Mouse (Mus musculus): Measurements from ENCODE around the gene Mob2.
A peak's percentile ranks its signal among the peaks of the same experiment; 100 is the strongest.

The Mob2 gene

DNA sequence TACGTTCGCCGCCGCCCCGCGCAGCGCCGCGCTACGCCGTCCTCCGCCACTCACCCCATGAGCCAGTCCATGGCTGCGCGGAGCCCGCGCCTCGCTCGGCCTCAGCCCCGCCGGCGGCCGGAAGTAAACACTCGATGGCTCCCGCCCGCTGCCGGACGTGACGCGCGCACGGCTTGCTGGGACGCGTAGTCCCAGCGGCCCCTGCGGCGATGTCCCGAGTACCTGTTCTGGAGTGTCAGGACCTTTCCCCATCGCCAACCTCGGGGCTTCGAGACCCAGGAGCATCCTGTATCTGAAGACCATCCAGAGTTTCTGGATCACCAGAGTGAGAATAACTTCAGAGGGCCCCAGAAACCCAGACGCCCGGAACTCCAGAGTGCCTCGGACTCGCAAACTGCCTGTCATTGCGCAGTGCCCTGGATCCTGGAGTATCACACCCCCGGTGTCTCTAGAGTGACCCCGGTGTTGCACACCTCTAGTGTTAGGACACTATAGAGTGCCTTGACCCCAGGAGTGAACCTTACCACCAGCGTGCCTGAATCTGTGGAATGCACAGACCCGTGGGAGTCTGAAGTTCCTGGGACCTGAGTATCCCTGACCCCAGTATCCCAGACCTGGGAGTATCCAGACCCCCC lies at the start of gene Mob2:
Gene Mob2 (minus strand): TSS at position 135 of the 635 bp plus-strand sequence.
- peak; percentile 89 for DNase-seq (ENCODE audit: low read depth)

DNA sequence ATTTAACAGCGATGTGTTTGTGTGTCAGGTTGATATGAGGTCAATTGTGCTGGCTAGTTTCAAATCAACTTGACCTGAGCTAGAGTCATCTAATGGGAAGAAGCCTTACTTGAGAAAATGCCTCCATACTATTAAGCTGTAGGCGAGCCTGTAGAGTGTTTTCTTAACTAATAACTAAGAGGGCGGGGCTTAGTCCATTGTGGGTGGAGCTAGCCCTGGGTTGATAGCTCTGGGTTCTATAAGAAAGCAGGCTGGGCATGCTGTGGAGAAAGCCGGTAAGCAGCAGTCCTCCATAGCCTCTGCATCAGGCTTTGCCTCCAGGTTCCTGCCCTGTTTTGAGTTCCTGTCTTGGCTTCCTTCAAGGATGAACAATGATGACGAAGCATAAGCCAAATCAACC lies 43.9 kb upstream of the Mob2 start:
- DNase-seq (ENCODE audit: low read depth) = no peak

DNA sequence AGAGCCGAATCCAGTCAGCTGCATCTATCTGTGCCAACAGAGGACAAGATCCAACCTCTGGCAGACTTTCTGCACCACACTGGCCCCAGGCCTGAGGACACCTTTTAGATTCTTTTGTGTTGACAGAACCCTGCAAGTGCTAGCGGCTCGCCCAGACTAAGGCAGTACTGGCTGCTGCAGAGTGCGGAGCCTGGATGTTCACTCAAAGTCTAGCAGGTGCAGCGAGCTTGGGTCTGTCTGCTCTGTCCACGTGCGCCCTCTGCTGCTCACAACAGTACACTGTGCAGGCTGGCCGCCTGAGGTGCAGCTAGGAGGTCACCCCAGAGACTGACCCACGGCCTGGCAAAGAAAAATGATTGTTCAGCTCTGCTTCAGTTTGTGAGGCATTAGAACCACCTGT lies 36.9 kb upstream of the Mob2 start:
- peak; percentile 79 for DNase-seq (ENCODE audit: low read depth)

DNA sequence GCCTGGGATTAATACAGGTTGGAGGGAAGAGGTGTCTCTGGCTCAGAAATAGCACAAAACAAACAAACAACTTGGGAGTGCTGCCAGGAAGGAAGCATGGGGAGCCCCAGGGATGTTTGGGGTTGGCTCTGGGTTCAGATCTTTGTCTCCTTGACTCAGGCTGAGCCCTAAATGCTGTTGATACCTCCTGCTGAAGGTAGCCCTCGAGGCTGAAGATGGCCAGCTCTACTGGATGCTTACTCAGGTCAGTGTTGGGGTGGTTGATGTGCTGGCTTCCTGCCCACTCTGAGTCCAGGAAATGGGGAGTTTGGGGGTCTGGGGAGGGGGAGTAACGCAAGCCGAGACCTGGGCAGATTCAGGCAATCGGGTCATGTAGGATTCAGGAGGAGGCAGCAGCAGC lies 35.8 kb upstream of the Mob2 start:
- DNase-seq (ENCODE audit: low read depth) = peak; percentile 10

DNA sequence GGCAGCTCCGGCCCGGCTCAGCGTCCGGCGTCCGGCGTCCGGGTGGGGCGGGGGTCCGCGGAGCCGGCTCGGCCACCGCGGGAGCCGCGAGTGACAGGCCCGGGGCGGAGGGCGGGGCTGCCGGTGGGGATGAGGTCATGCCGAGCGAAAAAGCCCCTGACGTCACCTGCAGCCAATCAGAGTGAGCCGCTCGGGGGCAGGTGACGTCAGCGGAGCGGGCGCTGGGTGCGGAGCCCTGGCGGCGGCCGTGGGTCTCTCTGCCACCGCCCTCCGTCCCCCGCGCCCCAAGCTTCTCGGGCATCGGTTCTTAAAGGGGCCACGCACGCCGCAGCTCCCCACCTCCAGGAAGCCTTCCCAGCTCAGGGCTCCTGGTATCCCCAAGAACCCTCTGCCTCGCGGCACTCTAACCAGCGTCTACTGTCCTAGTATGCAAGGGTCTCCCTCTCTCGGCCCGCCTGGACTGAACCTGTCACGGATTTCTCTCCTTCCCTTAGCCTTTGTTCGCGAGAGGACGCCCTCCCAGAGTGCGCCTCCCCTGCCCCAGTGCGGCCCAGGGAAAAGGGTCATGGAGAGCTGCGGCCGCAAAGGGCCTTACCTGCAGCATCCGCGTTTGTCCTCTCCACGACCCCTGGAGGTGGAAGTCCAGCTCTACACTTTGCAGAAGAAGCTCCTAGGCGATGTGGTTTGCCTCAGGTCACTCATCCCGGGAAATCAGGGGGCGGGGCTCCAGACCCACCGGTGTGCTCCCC lies 34.5 kb upstream of the Mob2 start, which contains the start of gene Dusp8:
Gene Dusp8 (minus strand): TSS at position 661 of the 749 bp plus-strand sequence.
- DNase-seq (ENCODE audit: low read depth) = peak; percentile 86

DNA sequence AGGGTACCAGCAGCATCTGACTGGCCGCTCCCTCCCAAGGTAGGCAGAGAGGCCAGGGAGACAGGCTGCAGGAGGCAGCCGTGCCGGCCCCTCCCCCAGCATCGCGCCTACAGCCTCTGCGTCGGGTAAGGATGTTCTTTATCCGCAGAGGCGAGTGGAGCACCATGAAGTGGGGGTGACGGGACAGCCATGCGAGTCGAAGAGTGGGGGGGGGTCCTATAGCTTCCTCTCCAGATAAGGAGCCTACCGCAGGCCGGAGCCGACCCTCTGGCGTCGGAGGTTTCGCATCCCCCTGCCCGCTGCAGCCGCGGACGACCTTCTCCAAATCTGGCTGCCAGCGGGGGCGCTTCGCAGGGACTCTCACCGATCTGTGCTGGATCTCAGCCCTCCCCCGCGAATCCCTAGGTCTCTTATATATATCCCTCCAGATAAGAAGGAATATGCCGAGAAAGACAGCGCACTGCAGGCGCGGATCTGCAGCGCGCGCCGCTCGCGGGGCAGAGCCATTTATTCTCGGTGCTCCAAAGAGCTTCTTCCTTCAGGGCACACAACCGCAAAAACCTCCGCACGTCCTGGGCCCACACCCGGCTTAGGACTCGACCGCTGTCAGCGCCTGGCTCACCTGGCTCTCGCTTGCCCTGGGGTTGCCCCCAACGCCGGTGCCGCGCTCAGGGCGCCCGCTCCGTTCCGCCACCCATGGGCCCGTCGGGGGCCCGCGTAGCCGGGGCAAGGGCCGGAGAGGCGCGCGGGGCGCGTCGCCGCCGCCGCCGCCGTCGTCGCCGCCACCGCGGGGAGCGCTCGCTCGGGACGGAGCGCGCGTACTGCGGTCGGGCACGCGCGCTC lies 33.7 kb upstream of the Mob2 start:
- peak; percentile 46 for DNase-seq (ENCODE audit: low read depth)

DNA sequence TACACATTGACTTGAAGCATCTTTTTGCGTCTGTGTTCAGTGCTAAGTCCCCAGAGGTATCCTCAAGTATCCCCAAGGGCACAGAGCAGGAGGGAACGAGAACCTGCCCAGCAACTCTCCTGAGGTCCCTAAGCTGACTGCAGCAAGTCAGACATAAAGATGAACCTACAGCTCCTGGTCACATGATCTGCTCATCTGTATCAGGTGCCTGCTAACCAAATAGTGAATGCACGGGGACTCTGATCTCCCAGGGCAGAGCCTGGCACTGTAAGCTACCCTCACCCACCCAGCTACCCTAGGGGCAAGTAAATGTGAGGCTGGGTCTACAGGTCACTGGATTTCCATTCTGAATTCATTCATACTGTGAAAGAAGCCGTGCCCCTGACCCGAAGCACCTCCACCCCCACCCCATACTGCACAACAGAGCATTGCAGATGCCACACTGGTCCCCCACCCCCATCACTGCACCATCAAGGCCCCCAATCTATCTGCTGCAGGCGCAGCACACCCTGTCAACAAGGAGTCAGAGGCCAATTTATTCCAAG lies 32.9 kb upstream of the Mob2 start:
- peak; percentile 20 for DNase-seq (ENCODE audit: low read depth)

DNA sequence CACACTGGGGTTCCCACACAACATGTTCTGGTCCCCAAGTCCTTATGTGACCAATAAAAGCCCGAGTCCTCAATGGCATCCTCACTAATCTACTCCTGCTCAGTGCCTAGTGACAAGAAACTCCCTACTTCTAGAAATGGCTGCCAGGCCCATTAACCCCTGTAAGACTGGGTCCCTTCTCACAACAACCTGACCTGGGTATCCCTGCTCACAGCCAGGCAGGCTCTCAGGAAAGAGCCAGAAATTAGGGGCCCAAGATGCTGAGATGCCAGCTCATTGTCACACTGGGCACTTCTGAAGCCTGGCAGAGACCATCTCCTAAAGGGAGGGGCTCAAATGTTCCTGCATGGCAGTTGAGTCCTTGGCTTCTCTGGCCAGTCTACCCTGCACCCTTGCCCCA lies 32.1 kb upstream of the Mob2 start:
- no peak for DNase-seq (ENCODE audit: low read depth)

DNA sequence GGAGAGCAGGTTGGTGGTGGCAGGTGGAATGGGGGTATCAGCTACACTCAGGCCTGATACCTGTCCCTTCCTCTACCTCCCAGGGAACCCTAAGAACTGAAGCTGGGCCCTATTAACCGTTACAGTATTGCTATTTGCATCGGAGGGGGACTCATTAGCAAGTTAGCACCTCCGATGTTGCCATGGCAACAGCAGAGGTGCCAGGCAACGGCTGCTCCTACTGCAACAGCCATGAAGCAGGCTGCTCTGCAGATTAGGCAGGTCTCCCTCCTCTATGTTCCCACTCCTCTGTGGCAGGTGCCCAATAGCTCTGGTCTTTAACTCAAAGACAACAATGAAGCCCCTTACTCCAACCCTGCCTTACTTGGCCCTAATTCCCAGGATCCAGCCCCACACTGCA lies 31.0 kb upstream of the Mob2 start:
- no peak for DNase-seq (ENCODE audit: low read depth)

DNA sequence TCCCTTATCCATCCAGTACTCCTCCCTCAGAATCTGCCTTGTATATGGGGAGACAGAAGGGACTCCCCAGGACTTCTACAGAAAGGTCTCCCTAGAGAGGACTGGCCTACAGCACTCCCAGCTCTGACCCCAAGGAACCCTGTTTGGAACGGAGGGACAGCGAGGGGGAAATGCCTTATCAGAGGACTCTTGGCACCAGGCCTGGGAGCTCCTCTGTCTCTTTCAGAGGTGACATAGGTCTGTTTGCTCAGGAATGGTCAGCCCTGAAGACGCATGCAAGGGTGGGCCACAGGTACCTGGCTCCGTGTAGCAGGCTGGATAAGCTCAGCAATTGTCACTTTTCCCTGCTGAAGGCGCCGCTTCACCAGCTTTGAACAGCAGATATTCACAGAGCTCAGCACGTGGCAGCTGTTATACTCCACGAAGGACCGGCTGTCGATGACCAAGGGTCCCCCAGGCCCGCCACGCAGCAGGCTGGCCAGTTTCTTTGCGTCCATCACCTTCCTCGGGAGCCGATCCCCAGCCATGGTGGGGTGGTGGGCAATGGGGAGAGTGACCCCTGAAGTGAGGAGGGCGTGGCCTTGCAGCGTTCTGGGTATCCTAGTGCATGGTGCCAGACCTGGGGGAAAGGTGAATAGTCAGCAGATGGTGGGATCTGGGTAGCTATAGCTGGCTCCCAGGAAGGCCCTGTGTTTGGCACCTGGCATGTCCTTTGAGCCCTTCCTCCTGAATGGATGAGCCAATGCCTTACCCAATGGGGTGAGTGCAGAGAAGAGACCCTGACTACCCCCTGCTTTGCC lies 29.0 kb upstream of the Mob2 start:
- DNase-seq (ENCODE audit: low read depth) = no peak

DNA sequence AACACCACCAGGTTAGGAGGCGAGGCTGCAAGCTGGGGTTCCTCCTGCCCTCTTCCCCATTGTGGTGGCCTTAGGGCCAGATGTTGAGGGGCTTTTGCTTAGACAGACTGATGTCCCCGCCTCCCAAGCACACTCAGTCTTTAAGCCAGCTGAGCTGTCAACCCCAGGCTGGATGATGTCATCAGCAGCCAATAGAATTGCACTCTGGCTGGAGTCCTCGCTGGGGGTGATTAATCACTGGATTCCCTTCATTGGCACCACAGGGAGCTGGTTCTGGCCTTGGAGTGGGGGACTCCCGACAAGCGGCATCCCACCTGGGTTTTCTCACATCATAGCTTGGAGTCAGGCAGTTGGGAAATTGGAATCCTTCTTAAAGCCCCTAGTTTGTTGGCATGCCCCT lies 28.0 kb upstream of the Mob2 start:
- no peak for DNase-seq (ENCODE audit: low read depth)

DNA sequence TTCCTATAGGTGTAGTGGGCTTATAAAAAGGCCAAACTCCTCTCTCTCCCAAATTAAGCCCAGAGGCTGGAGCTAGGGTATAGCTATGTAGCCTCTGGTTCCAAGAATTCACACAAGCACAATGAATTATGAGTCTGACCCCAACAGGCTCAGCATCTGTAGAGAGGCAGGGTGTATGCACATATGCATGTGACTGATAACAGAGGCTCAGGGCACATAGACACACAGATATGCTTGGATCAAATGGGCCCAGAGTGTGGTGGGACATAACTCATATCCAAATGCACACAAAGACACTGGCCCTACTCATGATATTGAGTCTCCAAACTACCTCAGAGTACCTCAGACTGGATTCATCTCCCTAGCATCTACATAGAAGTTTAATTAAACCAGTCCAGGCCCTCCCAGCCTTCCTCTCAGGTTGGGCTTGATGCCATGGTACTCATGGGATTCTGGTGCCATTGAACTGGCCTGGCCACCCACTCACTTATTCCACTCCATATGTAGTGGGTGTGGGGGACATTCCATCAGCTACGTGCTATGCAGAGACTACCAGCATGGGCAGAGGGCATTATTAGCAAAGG lies 26.3 kb upstream of the Mob2 start:
- no peak for DNase-seq (ENCODE audit: low read depth)

DNA sequence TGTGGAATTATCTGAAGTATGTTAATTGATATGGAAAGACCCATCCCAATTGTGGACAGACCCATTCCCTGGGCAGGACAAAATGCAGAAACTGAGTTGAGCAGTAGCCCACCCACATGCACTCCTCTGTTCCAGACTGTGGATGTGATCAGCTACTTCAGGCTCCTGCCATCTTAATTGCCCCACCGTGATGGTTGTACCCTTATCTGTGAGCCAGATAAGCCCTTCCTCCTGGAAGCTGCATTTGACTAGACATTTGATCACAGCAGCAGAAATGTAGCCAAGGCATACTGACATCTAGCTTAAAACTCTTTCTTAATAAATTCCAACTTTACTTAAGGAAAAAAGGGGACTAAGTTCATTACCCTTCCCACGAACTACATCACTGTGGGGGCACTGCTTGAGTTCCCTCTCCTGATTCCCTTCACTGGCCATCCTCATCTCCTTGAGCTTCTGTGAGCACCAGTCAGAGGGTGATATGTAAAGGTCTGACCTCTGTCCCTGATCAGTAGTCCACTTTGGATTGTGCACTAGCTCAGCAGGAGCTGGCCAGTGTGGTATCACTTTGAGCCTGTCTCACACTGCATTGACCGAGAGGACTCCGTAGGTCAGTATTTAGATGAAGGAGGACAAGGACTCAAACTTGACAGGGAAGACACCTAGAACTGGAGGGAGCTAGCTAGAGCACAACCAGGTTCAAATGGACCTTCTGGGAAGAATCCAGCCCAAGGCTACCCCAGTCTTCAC lies 25.5 kb upstream of the Mob2 start:
- DNase-seq (ENCODE audit: low read depth) = no peak

DNA sequence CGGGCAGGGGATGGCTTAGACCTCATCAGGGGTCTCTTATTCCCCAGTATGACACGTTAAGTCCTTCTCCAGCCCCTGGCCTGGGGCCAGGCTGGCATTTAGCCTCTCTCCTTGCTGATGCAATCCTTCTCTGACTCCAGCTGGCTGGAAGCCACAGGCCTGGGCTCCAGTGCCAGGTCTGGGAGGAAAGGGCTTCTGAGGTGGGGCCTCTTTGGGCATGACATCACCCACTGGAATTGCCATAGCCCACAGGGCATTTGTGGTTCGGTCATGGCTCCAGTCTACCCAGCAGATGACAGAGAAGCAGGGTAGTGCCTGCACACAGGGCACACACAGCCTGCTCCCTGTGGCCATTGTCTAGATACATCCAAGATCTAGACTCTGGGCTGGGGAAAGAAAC lies 24.0 kb upstream of the Mob2 start:
- DNase-seq (ENCODE audit: low read depth) = no peak

DNA sequence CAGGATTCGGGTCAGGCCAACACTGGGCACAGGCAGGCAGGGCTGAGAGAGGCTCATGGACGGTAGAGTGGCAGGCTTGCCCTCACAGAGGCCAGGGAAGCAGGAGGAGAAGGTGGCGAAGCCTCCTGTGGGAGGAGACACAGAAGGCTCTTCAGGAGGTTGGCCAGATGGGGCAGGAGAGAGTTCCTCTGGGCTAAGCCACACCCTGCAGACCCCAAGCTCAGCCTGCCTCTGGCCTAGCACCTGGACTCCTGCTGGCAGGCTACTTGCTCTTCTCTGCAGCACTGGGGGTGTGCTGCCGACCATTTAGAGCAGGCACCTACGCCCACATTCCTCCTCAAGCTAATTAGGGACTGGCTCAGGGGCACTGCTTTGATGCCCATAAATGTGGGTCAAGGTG lies 23.5 kb upstream of the Mob2 start:
- DNase-seq (ENCODE audit: low read depth) = no peak

DNA sequence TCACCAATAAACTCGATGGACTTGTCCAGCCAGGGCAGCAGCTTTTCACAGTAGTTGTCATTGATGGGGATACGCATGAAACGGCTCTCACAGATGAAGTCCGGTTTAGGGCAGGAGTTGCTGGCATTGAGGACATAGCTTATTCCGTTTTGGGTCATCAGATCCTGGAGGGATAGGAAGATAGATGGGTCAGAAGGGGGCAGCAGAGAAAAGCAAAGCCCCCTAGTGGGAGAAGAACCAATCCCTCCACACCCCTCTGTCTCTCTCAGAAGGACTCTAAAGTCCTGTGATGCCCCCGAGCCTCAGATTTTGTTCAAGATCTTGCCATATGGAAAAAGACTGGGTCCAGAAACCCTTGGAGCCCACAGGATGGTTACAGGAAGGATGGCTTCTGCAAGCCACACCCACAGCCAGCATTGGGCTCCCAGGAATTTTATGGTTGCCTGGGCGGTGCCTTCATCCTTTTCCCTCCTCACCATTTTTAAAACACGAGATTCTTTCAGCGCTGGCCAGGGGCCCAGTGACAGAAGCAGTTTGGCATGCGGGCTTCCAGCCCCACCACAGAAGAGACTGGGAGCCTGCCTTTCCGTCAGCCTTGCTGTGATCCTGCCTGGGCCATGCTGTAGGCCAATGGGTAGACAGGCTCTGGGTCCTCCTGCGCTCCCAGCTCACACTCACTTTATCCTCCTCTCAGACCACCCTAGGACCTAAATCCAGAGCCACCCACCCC lies 22.9 kb upstream of the Mob2 start:
- no peak for DNase-seq (ENCODE audit: low read depth)

DNA sequence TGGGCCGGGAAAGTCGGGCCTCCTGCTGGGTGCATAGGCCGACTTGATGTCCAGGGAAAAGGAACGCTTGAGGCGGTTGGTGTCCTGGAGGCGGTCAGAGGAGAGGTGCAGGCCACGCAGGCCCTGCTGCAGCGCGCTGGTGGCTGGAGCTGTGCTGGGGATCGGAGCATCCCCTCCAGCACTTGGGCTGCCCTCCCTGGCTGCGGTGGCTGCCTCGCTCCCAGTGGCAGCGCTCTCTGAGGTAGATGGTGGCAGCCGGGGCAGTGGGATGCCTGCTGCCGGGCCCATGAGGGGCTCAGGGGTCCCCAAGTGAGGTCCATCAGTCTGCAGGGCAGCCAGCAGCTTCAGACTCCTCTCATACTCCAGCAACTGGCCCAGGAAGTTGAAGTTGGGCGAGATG lies 21.7 kb upstream of the Mob2 start:
- no peak for DNase-seq (ENCODE audit: low read depth)

DNA sequence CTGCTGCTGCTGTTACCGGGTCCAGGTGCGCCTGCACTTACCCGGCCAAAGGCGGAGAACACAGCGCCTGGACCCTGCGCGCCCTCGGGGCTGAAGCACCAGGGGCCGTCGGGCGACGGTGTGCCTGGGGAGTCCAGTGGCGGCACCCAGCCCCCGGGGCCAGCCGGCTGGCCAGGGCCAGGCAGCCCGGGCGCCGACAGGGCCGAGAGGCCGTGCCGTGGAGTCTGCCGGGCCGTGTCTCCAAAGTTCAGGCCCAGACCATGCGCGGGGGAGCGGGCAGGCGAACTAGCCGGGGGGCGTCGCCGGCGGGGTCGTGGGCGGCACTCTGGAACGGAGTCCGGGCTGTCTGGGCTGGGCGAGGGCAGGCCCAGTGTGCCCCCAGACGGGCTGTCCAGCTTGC lies 21.3 kb upstream of the Mob2 start:
- no peak for DNase-seq (ENCODE audit: low read depth)

DNA sequence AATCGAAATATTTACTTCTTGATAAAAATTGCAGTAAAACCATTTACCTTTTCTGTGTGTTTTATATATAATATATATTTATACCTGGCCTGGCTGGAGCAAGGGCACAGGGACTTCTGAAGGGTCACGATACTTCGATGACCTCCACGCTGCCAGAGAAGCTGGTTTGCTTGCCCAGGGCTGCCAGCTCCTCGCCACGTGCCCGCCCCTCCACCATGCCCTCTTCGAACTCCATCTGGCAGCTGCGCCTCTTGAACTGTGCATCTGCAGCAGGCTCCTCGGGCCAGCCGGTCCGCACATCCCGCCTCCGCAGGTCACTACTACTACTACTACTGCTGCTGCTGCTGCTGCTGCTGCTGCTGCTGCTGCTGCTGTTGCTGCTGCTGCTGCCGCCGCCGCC lies 20.9 kb upstream of the Mob2 start:
- DNase-seq (ENCODE audit: low read depth) = no peak

DNA sequence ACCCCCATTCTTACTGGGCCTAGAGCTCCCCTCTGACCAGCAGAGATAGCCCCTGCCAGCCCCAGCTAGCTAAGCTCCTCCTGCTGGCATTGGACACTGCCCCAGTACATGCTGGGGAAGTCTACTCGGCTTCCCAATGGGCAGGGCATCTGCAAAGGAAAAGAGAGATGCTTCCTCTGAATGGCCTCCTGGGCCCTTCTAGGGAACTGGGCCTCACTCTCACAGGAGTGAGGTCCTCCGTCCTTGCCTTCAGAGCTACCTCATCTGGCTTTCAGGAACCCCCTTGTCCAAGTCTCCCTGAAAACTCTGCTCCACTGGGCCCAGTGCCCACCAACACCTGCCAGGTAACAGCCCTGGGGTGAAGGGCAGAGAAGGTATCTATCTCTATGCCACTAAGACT lies 20.0 kb upstream of the Mob2 start:
- DNase-seq (ENCODE audit: low read depth) = no peak

Data from naive thymus-derived CD4-positive, alpha-beta T cell, adult 2 months (primary cell).